Mouse (Mus musculus) CD4-positive helper T cell, adult 2 months (primary cell): ENCODE data around the gene Kcnk6.
"Not testable (repeated sequence)": the region's sequence is repeated elsewhere in the genome, so short reads cannot be mapped to it uniquely, and the experiment has no call there.

ENCODE experiments used
- DNase-seq: peaks from one replicate; pipeline ENCODE4 v3.0.0-alpha.2; 2012; ENCODE audit warnings: low read depth, missing footprints, low spot score

Gene Kcnk6

DNA sequence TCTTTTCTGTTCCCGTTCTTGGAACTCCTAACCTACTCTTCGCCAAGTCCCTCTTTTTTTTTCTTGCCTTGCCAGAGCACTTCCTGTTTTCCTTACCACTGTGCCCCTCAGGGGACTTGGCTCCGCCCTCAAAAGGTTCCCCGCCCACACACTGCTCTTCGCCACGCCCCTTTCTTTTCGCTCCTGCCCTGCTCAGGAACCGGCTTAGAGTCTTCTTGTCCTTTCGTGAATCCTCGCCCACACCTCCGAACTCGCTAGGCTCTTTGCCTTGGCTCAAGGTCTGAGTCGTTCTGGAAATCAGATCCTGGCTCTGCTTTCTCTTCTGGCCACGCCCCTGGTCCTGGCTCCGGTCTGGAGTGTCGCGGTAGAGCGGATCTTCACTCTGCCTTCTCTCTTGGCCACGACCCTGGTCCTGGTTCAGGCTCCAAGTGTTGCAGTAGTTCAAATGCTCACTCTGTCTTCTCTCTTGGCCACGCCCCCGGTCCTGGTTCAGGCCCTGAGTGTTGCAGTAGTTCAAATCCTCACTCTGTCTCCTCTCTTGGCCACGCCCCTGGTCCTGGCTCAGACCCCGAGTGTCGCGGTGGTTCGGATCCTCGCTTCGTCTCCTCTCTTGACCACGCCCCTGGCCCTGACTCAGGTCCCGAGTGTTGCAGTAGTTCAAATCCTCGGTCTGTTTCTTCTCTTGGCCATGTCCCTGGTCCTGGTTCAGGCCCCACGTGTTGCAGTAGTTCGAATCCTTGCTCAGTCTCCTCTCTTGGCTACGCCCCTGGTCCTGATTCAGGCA, 20.7 kb downstream of the Kcnk6 start:
- peak; percentile 89 for DNase-seq

DNA sequence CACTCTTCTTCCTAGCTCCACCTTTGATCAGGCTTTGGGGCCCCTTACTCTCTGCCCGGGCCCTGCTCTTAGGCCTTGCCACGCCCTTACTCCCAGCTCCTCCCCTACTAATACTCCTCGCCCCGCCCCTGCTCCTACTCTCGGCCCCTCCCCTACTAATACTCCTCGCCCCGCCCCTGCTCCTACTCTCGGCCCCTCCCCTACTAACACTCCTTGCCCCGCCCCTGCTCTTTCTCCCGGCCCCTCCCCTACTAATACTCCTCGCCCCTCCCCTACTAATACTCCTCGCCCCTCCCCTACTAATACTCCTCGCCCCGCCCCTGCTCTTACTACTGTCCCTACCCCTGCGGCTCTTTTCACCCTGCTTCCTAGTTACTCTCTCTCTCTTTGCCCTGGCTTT, 21.3 kb downstream of the Kcnk6 start:
- not testable (repeated sequence) for DNase-seq

DNA sequence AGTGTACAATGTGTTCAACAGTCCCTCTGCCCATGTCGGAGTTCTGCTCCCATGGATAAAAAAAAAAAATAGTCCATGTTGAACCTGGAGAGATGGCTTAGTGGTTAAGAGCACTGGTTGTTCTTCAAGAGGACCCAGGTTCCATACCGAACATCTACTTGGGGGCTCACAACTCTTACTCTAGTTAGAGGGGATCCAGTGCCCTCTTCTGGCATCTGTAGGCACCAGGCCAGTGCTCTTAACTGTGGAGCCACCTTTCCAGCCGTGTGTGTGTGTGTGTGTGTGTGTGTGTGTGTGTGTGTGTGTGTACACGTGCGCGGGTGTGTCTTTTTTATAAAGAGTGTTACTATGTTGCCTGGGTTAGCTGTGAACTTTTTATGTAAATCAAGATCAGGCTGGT, 29.7 kb downstream of the Kcnk6 start:
- DNase-seq, result no peak

DNA sequence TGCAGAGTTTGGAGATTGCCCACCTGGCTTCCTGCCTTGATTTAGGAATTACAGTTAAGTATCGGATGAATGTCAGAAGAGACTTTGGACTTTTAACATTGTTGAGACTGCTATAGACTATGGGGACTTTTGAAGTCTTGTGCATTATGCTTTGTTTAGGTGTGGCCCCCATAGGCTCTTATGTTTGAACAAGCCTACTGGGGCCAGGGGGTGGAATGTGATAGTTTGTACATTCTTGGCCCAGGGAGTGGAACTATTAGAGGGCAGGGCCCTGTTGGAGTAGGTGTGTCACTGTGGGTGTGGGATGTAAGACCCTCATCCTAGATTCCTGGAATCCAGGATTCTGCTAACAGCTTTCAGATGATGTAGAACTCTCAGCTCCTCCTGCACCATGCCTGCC, 38.1 kb downstream of the Kcnk6 start:
- not testable (repeated sequence) for DNase-seq

DNA sequence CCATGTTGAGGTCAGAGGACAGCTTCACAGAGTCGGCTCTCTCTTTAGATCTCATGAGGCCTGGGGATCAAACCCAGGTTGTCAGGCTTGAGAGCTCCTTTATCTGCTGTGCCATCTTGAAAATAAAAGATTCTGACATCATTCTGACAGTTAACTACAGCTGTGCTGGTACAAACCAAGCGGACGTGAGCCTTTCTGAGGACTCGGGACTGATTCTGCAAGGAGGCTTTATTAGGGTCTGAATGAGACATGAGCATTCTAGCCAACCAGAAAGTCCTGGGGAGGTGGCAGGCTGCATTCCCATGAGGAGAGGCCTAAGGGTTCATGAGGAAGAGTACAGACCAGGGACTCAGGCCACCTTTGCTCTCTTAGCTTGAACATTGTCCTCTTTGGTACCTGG, 51.0 kb downstream of the Kcnk6 start:
- DNase-seq, result not testable (repeated sequence)

DNA sequence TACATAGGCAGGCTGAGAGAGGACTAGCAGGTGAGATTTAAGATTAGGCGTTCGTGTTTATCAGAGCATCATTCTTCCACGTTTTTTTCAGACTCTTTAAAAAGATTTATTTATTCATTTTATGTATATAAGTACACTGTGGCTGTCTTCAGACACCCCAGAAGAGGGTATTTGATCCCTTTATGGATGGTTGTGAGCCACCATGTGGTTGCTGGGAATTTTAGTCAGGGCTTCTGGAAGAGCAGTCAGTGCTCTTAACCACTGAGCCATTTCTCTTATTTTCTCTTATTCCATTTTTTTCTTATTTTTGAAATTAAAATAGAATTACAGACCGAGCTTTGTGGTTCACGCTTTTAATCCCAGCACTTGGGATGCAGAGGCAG, 51.5 kb downstream of the Kcnk6 start:
- DNase-seq, result no peak

DNA sequence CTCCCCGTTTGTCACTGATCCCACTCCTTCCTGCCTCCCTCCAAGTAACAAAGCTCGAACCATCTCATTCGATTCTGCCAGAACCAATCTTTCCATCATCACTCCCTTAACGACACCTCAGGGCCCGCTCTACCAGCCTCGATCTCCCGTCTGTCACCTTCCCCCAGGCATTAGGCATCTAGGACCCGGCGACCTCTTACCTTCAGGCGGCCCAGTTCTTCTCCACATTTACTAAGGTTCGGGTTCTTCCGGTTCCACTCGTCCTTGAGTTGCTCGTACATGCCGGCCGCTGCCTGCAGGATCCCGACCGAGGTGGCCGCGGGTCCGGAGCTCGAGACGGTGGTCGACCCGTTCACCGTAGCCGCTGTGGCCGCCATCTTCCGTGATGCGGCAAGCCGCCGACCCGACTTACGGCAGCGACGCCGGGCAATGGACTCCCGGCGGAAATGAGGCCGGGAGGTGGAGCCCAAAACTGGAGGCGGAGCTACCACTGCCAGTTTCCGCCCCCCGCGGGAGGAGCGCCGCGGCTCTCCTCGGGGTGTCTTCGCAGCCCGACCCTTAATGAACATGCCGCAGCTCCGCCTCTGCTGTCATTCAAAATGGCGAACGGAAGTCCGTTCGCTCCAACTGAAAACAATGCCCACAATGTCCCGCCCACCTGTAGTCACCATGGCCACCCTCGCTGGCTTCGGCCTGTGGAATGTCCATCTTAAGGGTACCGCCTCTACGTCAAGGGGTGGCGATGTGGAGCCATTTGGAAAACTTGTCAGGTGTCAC, 52.0 kb downstream of the Kcnk6 start, which contains the start of gene Psmd8:
Gene Psmd8, minus strand, starts transcription at position 625 of the 777 bp plus-strand sequence.
- peak; percentile 99 for DNase-seq

DNA sequence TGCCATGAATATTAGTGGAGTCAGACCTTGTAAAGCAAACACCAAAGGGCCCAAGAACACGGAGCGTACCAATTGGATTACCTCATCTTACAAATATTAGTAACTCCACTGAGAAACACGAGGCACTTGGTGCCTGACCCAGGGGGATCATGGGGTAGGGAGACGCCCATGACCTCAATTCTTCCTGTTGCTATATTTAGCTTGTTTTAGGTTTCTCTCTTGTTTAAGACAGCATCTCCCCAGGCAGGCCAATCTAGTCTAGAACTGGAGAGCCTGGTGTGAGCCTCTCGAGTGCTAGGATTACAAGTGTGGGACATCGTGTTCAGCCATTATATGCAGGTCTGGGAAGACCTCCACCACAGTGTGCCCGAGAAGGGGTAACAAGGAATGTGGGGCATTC, 53.0 kb downstream of the Kcnk6 start:
- peak; percentile 62 for DNase-seq

DNA sequence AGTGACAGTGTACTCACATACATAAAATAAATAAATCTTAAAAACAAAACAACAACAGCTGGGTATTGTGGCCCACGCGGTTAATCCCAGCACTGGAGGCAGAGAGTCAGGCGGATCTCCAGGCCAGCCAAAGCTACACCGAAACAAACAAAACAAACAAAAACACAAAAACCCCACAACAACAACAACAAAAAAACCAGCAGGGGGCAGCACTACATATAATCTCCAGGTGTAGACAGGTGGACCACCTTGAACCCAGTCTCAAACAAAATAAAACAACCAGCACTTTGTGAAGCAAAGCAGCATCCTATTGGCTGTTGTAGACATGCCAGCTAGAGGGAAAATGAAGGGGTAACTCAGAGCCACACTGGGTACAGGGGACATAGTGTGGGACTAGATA, 54.2 kb downstream of the Kcnk6 start:
- no peak for DNase-seq

DNA sequence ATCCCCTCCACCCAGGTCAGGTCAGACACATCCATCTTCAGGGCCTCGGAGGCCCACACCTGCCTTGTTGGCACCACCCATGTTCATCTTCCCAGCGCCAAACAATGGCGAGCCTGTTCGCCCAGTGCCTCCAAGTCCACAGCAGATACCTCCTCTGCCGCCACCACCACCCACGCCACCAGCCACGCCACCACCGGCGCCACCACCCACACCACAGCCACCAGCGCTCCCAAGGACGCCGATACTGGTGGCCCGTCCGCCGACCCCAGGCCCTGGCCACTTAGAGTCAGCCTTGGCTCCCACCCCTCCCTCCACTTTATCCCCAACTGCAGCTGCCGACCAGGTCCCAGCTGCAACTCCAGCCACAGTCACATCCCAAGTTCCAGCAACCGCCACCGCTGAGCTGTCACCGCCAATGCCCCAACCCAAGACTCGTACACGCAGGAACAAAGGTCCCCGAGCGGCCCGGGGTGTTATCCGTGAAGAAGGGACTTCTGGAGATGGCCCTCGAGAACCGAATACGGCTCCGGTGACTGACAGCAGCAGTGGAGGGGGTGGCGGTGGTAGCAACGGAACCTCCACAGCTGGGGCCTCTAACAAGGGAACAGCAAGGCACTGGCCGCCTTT, 59.8 kb downstream of the Kcnk6 start:
- DNase-seq, result no peak
